In genomic region chr10:111164304-111165218, GRCm38 (mm10) we compare ENCODE assay signal across 1 mouse cellular context.
TF ChIP-seq lines count a peak whose summit lies in the region.

Gene Osbpl8, plus strand, starts transcription at chr10:111164752.

TF ChIP-seq in CH12.LX, 34 proteins besides CTCF, POLR2A, EP300 and RAD21 (continued from another document):
- peak; percentile 92 for TF ChIP-seq USF2 (conservative IDR thresholded peaks at IDR 0.05; ENCODE audit: low read depth, low read length)
- peak; percentile 83 for TF ChIP-seq BHLHE40 (IDR thresholded peaks at IDR 0.05; ENCODE audit: low read depth, low read length)
- TF ChIP-seq UBTF (IDR thresholded peaks at IDR 0.05; ENCODE audit: low read depth, low read length): peak; percentile 45; the same call in 1 of the 2 replicates
- TF ChIP-seq TBP (conservative IDR thresholded peaks at IDR 0.05; ENCODE audit: low read depth, low read length): no peak
- TF ChIP-seq TCF12 (IDR thresholded peaks at IDR 0.05; ENCODE audit: low read depth, low read length): peak; percentile 86
